In genomic region chr17:26941841-26942570, GRCm38 (mm10) we compare ENCODE assay signal across 1 mouse cellular context.
TF ChIP-seq lines count a peak whose summit lies in the region.

No protein-coding gene starts in this region.

TF ChIP-seq in MEL, 35 proteins besides CTCF, POLR2A, EP300 and RAD21:
- TF ChIP-seq MAZ (IDR thresholded peaks at IDR 0.05; ENCODE audit: low read depth, low read length) (peak; percentile 92), ZNF384 (IDR thresholded peaks at IDR 0.05; ENCODE audit: low read depth, low read length) (peak; percentile 48; the same call in 1 of the 2 replicates), MYC (IDR thresholded peaks at IDR 0.05; ENCODE audit: low read depth, low read length) (0 out of 2 replicates have a peak, but pooled peaks have one; percentile 32), MXI1 (IDR thresholded peaks at IDR 0.05; ENCODE audit: low read depth, low read length) (no peak), HCFC1 (IDR thresholded peaks at IDR 0.05; ENCODE audit: low read depth, low read length) (peak; percentile 78), TBP (IDR thresholded peaks at IDR 0.05; ENCODE audit: low read depth, low read length) (no peak), TAL1 (IDR thresholded peaks at IDR 0.05; ENCODE audit: low read length) (peak; percentile 53), UBTF (IDR thresholded peaks at IDR 0.05; ENCODE audit: borderline replicate concordance, insufficient read depth, low read depth, low read length) (no peak), SMC3 (IDR thresholded peaks at IDR 0.05; ENCODE audit: low read depth, low read length) (no peak), POLR2AphosphoS2 (IDR thresholded peaks at IDR 0.05; ENCODE audit: low read length) (no peak), TCF12 (IDR thresholded peaks at IDR 0.05; ENCODE audit: low read depth, low read length) (0 out of 2 replicates have a peak, but pooled peaks have one; percentile 24), ETS1 (IDR thresholded peaks at IDR 0.05; ENCODE audit: low read depth, low read length) (0 out of 2 replicates have a peak, but pooled peaks have one; percentile 17), SIN3A (IDR thresholded peaks at IDR 0.05; ENCODE audit: low read length) (peak; percentile 64), NELFE (IDR thresholded peaks at IDR 0.05; ENCODE audit: low read depth, low read length) (peak; percentile 16; the same call in 1 of the 2 replicates), MEF2A (IDR thresholded peaks at IDR 0.05; ENCODE audit: extremely low read depth, insufficient replicate concordance, low read depth, low read length, poor library complexity, severe bottlenecking) (no peak), GABPA (IDR thresholded peaks at IDR 0.05; ENCODE audit: low read depth, low read length) (no peak), ZMIZ1 (IDR thresholded peaks at IDR 0.05; ENCODE audit: low read depth, low read length) (no peak)
